Mouse (Mus musculus) testis, adult 2 months (tissue): ENCODE data around the gene Zkscan17.

Source experiments
- CTCF ChIP-seq: fragments of 200-500 bp; IDR thresholded peaks from 2 replicates; pipeline ENCODE4 v1.5.1; 2012; ENCODE audit warnings: low read depth, mild to moderate bottlenecking, inconsistent platforms, low read length, moderate library complexity; ENCODE audit not compliant: control insufficient read depth, insufficient read depth, insufficient replicate concordance
- POLR2A ChIP-seq: fragments of 200-500 bp; IDR thresholded peaks from 2 replicates; pipeline ENCODE4 v1.6.1; 2012; ENCODE audit warnings: low read depth, mild to moderate bottlenecking, inconsistent platforms, low read length, moderate library complexity; ENCODE audit not compliant: control insufficient read depth

GRCm38 (mm10) chr11:59526472-59527080 lies at the start of gene Zkscan17:
- peak; percentile 36; the same call in 1 of the 2 replicates for TF ChIP-seq CTCF
- no peak for TF ChIP-seq POLR2A
